Mouse (Mus musculus): ENCODE data around the gene Rdh16.

- TF ChIP-seq CTCF (IDR thresholded peaks at IDR 0.05; ENCODE audit: low read depth): no peak
- TF ChIP-seq EP300 (IDR thresholded peaks at IDR 0.05; ENCODE audit: low read depth): no peak
Measured at GRCm38 (mm10) chr10:127804416-127804815, 3.5 kb downstream of the Rdh16 start.

All from liver, embryonic 14.5 days (tissue).